Mouse (Mus musculus): Measurements from ENCODE around the gene Col19a1.

DNA sequence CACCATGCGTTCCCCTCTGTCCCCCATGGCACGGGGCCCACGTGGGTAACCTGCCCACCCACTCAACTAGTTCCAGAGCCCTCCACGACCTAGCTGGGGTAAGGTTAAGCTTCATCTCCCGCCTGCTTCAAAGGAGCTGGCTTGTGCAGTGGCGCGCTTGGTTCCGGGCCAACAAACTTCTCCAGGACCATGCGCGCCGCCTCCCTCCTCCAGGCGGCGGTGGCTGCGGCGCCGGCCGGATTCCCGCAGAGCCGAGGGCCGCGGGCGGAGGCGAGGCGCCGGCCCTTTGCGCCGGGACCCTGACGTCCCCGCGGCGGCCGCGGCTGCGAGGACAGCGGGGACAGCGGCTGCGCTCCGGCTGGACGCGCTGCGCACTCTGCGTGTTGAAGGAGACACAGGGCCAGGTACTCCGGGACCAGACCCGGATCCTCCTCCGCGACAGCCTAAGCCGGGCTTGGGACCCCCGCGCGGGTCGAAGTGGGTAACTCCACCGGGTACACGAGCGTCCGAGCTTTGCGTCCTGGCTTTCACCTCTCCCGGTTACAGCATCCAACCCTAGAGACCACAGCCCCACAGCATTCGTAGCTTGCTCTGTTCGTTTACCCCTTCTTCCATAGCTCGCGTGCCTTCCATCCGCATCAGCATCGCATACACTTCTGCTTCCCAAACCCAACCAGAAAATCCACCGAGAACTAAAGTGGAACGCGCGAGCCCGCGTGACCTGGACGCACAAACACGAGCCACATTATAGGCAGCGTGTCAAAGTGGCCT is 717 bp downstream of the Col19a1 start:
- TF ChIP-seq CTCF (IDR thresholded peaks at IDR 0.05; ENCODE audit: extremely low read depth, insufficient read length, insufficient replicate concordance, low read depth, low read length), result no peak
- TF ChIP-seq POLR2A (IDR thresholded peaks at IDR 0.05; ENCODE audit: low read depth, low read length), result no peak

Data from small intestine, adult 2 months (tissue).